ENCODE assay signal across 10 mouse cellular contexts in the genomic region with DNA sequence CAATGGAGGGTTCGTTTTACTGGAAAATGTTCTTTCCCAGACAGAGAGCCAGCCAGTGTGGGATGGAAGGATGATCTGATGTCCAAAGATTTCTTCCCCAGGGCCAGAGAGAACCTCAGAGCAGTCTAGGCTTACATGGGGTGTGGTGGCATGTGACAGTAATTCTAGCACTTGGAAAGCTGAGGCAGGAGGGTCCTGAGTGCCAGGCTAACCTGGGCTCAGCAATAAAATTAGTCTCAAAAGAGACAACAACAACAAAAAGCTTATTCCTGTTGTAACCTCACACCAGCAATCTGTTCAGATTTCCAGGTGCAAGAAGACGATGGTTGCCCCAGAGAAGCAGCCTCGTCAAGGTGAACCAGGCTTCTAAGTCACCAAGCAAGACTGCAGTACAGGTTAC. TPM values are rescaled to one million over a fixed set of nuclear protein-coding genes. Genes with fewer than 3 reads are reported as not detected.
DNase-seq lines count a peak whose midpoint lies in the region; ATAC-seq and TF ChIP-seq lines count a peak whose summit lies in the region.
"Had no signal": no experiment of that assay in that cellular context is flagged by ENCODE, and none has a peak within 500 bp of the region (broad histone marks: within the 10 kb centered on the region; RNA-seq: fewer than 3 reads in every experiment).

A gene (plus strand): TSS at position 301 of the 400 bp plus-strand sequence.

- H3K27ac ChIP-seq in heart, embryonic 13.5 days (replicated peaks): no peak within 1 kb of the TSS
- H3K27ac ChIP-seq in heart, embryonic 12.5 days (ENCODE audit: poor library complexity, severe bottlenecking): no peak within 1 kb of the TSS
- no peak within 1 kb of the TSS for H3K27ac ChIP-seq in spleen, adult 2 months (ENCODE audit: insufficient read depth, low read length)
- H3K27ac ChIP-seq in stomach, postnatal 0 days (replicated peaks): peak within 1 kb of the TSS; percentile 72

- H3K9me3 ChIP-seq in heart, embryonic 13.5 days: no peaks in the 10 kb centered on the region
- H3K9me3 ChIP-seq in heart, embryonic 12.5 days (replicated peaks): no peaks in the 10 kb centered on the region
- H3K9me3 ChIP-seq in stomach, postnatal 0 days (ENCODE audit: control insufficient read depth, low read length): no peaks in the 10 kb centered on the region

- no peaks in the 10 kb centered on the region for H3K27me3 ChIP-seq in heart, embryonic 13.5 days (replicated peaks)
- no peaks in the 10 kb centered on the region for H3K27me3 ChIP-seq in heart, embryonic 12.5 days (replicated peaks)
- no peaks in the 10 kb centered on the region; the same call in 1 of the 2 replicates for H3K27me3 ChIP-seq in spleen, adult 2 months (ENCODE audit: control insufficient read depth, insufficient read depth, low read length)
- no peaks in the 10 kb centered on the region for H3K27me3 ChIP-seq in stomach, postnatal 0 days (ENCODE audit: control insufficient read depth, insufficient read depth, low read length)

- no peaks in the 10 kb centered on the region for H3K36me3 ChIP-seq in heart, embryonic 13.5 days
- no peaks in the 10 kb centered on the region for H3K36me3 ChIP-seq in heart, embryonic 12.5 days
- H3K36me3 ChIP-seq in spleen, adult 2 months (ENCODE audit: control insufficient read depth, insufficient read depth, low read length): no peaks in the 10 kb centered on the region
- H3K36me3 ChIP-seq in stomach, postnatal 0 days (ENCODE audit: control insufficient read depth, insufficient read depth, low read length): no peaks in the 10 kb centered on the region

- no peak within 1 kb of the TSS for H3K4me2 ChIP-seq in heart, embryonic 13.5 days
- H3K4me2 ChIP-seq in heart, embryonic 12.5 days: no peak within 1 kb of the TSS
- no peak within 1 kb of the TSS for H3K4me2 ChIP-seq in stomach, postnatal 0 days (replicated peaks; ENCODE audit: low read depth)

- H3K9ac ChIP-seq in heart, embryonic 13.5 days: no peak within 1 kb of the TSS
- no peak within 1 kb of the TSS for H3K9ac ChIP-seq in heart, embryonic 12.5 days
- no peak within 1 kb of the TSS for H3K9ac ChIP-seq in stomach, postnatal 0 days (ENCODE audit: low read length)

- no peak within 1 kb of the TSS for H3K4me3 ChIP-seq in heart, embryonic 13.5 days
- no peak within 1 kb of the TSS for H3K4me3 ChIP-seq in heart, embryonic 12.5 days
- no peak within 1 kb of the TSS for H3K4me3 ChIP-seq in spleen, adult 2 months (ENCODE audit: extremely low read depth, insufficient read depth, insufficient read length)
- no peak within 1 kb of the TSS for H3K4me3 ChIP-seq in stomach, postnatal 0 days (ENCODE audit: low read depth, low read length)

- TF ChIP-seq EP300 in stomach, postnatal 0 days (optimal IDR thresholded peaks at IDR 0.05): no peak

- WGBS in heart, embryonic 13.5 days: 76% methylated on average over 3 of the region's 3 CpGs
- WGBS in heart, embryonic 12.5 days: 76% methylated on average over 3 of the region's 3 CpGs
- WGBS in spleen, adult 2 months: 81% methylated on average over 3 of the region's 3 CpGs
- WGBS in stomach, postnatal 0 days: 79% methylated on average over 3 of the region's 3 CpGs

- ATAC-seq in heart, embryonic 13.5 days (ENCODE audit: extremely low read depth, insufficient number of reproducible peaks, low FRiP score, low TSS enrichment): no peak
- no peak for ATAC-seq in heart, embryonic 12.5 days (ENCODE audit: insufficient number of reproducible peaks, low FRiP score)
- no peak for ATAC-seq in stomach, postnatal 0 days (ENCODE audit: low FRiP score, low TSS enrichment)

- no peak for TF ChIP-seq CTCF in spleen, adult 2 months (IDR thresholded peaks at IDR 0.05; ENCODE audit: extremely low read depth, insufficient read depth, insufficient read length, insufficient replicate concordance)
- TF ChIP-seq CTCF in stomach, postnatal 0 days (IDR thresholded peaks at IDR 0.05; ENCODE audit: low read depth): no peak

- DNase-seq in spleen, adult 2 months (ENCODE audit: low read depth in 1 of 2, low spot score in 2 of 2): no peak
- no peak for DNase-seq in spleen, postnatal 36 days (ENCODE audit: low spot score in 2 of 2)
- DNase-seq in gonadal fat pad, adult 2 months (ENCODE audit: low read depth): no peak
- DNase-seq in stomach, postnatal 0 days (ENCODE audit: low spot score): no peak
- DNase-seq in B cell, adult 2 months: no peak
- DNase-seq: kidney, postnatal 4 days; lung, adult 18-20 months; spleen, adult 18-20 months had no signal

- TF ChIP-seq POLR2A in spleen, adult 2 months (IDR thresholded peaks at IDR 0.05; ENCODE audit: low read depth, low read length): no peak

- H3K4me1 ChIP-seq in heart, embryonic 13.5 days: no peaks in the 10 kb centered on the region
- 0 out of 2 replicates have a peak, but pooled peaks cover 4% of the 10 kb centered on the region for H3K4me1 ChIP-seq in heart, embryonic 12.5 days (replicated peaks)
- no peaks in the 10 kb centered on the region for H3K4me1 ChIP-seq in spleen, adult 2 months (ENCODE audit: control insufficient read depth, insufficient read depth, insufficient read length)
- no peaks in the 10 kb centered on the region for H3K4me1 ChIP-seq in stomach, postnatal 0 days (replicated peaks; ENCODE audit: control insufficient read depth, insufficient read depth)

RNA-seq across cellular contexts. Expression of the gene that starts here (rescaled TPM):
- 13.7 and 13.8 TPM in 2 replicates for polyA plus RNA-seq in heart, embryonic 13.5 days (2015; fragmentation: Nextera tagmentation; extraction: Ambion mirVana)
- 9.3 and 9.8 TPM in 2 replicates for polyA plus RNA-seq in heart, embryonic 12.5 days (2016; fragmentation: Nextera tagmentation; extraction: Ambion mirVana)
- polyA plus RNA-seq in spleen, adult 2 months (2012; rRNA removed): 11.7 and 13.3 TPM in 2 replicates
- polyA plus RNA-seq in gonadal fat pad, adult 2 months (2012; rRNA removed): 74.4 and 198 TPM in 2 replicates
- polyA plus RNA-seq in stomach, postnatal 0 days (2015; fragmentation: Nextera tagmentation; extraction: Ambion mirVana): 219 and 276 TPM in 2 replicates
